Mouse (Mus musculus) stomach, postnatal 0 days (tissue): ENCODE data around the gene Sucla2.

Experiments
- CTCF ChIP-seq: IDR thresholded peaks from 2 replicates; pipeline ENCODE4 v1.5.1; 2016; ENCODE audit warnings: antibody characterized with exemption, low read depth, mild to moderate bottlenecking, moderate library complexity
- EP300 ChIP-seq: optimal IDR thresholded peaks from 2 replicates; pipeline ENCODE3; 2016; ENCODE audit warnings: antibody characterized with exemption

- TF ChIP-seq CTCF (no peak), EP300 (no peak)
These were observed 18.8 kb upstream of the Sucla2 start for GRCm38 (mm10) chr14:73506283-73506682.
